ENCODE assay signal across 20 mouse cellular contexts in genomic region chr1:40109736-40110135, GRCm38 (mm10). TPM values are rescaled to one million over a fixed set of nuclear protein-coding genes. Genes with fewer than 3 reads are reported as not detected.
A peak's percentile ranks its signal among the peaks of the same experiment; 100 is the strongest.
DNase-seq lines count a peak whose midpoint lies in the region; ATAC-seq and TF ChIP-seq lines count a peak whose summit lies in the region.
"Had no signal": no experiment of that assay in that cellular context is flagged by ENCODE, and none has a peak within 500 bp of the region (broad histone marks: within the 10 kb centered on the region; RNA-seq: fewer than 3 reads in every experiment).

No protein-coding gene starts in this region.

- H3K9ac ChIP-seq in lung, postnatal 0 days (replicated peaks; ENCODE audit: low read depth), result no peak overlapping the region
- no peak overlapping the region for H3K9ac ChIP-seq in stomach, postnatal 0 days (ENCODE audit: low read length)
- H3K9ac ChIP-seq: embryonic facial prominence, embryonic 13.5 days; forebrain, embryonic 12.5 days; hindbrain, embryonic 12.5 days had no signal

- H3K27me3 ChIP-seq in lung, postnatal 0 days (replicated peaks; ENCODE audit: insufficient read depth, low read length), result no peaks in the 10 kb centered on the region
- H3K27me3 ChIP-seq in stomach, postnatal 0 days (ENCODE audit: control insufficient read depth, insufficient read depth, low read length), result no peaks in the 10 kb centered on the region
- H3K27me3 ChIP-seq: embryonic facial prominence, embryonic 13.5 days; forebrain, embryonic 12.5 days; hindbrain, embryonic 12.5 days had no signal

- H3K9me3 ChIP-seq in lung, postnatal 0 days (ENCODE audit: low read length), result no peaks in the 10 kb centered on the region
- no peaks in the 10 kb centered on the region for H3K9me3 ChIP-seq in stomach, postnatal 0 days (ENCODE audit: control insufficient read depth, low read length)
- H3K9me3 ChIP-seq: embryonic facial prominence, embryonic 13.5 days; forebrain, embryonic 12.5 days; hindbrain, embryonic 12.5 days had no signal

- H3K4me3 ChIP-seq in lung, postnatal 0 days (ENCODE audit: low read depth, low read length), result no peak overlapping the region
- H3K4me3 ChIP-seq in stomach, postnatal 0 days (ENCODE audit: low read depth, low read length), result no peak overlapping the region
- H3K4me3 ChIP-seq: embryonic facial prominence, embryonic 13.5 days; forebrain, embryonic 12.5 days; hindbrain, embryonic 12.5 days had no signal

- no peak for TF ChIP-seq CTCF in lung, postnatal 0 days (IDR thresholded peaks at IDR 0.05)
- TF ChIP-seq CTCF in stomach, postnatal 0 days (IDR thresholded peaks at IDR 0.05; ENCODE audit: low read depth), result no peak

- H3K4me1 ChIP-seq in lung, postnatal 0 days (ENCODE audit: insufficient read depth, low read depth, low read length), result no peaks in the 10 kb centered on the region
- no peaks in the 10 kb centered on the region for H3K4me1 ChIP-seq in stomach, postnatal 0 days (replicated peaks; ENCODE audit: control insufficient read depth, insufficient read depth)
- H3K4me1 ChIP-seq: forebrain, embryonic 12.5 days; hindbrain, embryonic 12.5 days had no signal

- peak; percentile 30; the same call in 1 of the 2 replicates for ATAC-seq in lung, postnatal 0 days
- 0 out of 2 replicates have a peak, but pooled peaks have one; percentile 42 for ATAC-seq in stomach, postnatal 0 days (ENCODE audit: low FRiP score, low TSS enrichment)
- ATAC-seq: forebrain, embryonic 16.5 days; hindbrain, embryonic 16.5 days had no signal

- intact Hi-C loops in heart, postnatal 25 days (cut with DNase I), result no loop called here

- no peak for TF ChIP-seq EP300 in lung, postnatal 0 days (IDR thresholded peaks at IDR 0.05)
- no peak for TF ChIP-seq EP300 in stomach, postnatal 0 days (optimal IDR thresholded peaks at IDR 0.05)

- DNase-seq in gastrocnemius, postnatal 25 days, result peak; percentile 25
- no peak for DNase-seq in gastrocnemius, postnatal 4 days (ENCODE audit: low spot score in 2 of 2)
- no peak for DNase-seq in lung, postnatal 0 days (ENCODE audit: low spot score)
- DNase-seq in lung, postnatal 36 days, result no peak
- peak; percentile 46 for DNase-seq in heart, postnatal 25 days (ENCODE audit: low spot score)
- no peak for DNase-seq in stomach, postnatal 0 days (ENCODE audit: low spot score)
- no peak for DNase-seq in adrenal gland, adult 2 months
- no peak for DNase-seq in embryo, embryonic 11 days
- DNase-seq: adrenal gland, postnatal 14 days; cerebellum, adult 11-12 months; cerebellum, adult 9-10 months; cerebellum, postnatal 25 days; kidney, adult 11 months; kidney, adult 9 months had no signal

- no peaks in the 10 kb centered on the region for H3K36me3 ChIP-seq in lung, postnatal 0 days (ENCODE audit: insufficient read depth, low read length)
- H3K36me3 ChIP-seq in stomach, postnatal 0 days (ENCODE audit: control insufficient read depth, insufficient read depth, low read length), result no peaks in the 10 kb centered on the region
- H3K36me3 ChIP-seq: embryonic facial prominence, embryonic 13.5 days; forebrain, embryonic 12.5 days; hindbrain, embryonic 12.5 days had no signal

- H3K27ac ChIP-seq in lung, postnatal 0 days (ENCODE audit: low read length), result no peak overlapping the region
- no peak overlapping the region for H3K27ac ChIP-seq in stomach, postnatal 0 days (replicated peaks)
- H3K27ac ChIP-seq: embryonic facial prominence, embryonic 13.5 days; forebrain, embryonic 12.5 days; hindbrain, embryonic 12.5 days had no signal

- WGBS in lung, postnatal 0 days, result 52% methylated on average over 6 of the region's 6 CpGs
- WGBS in stomach, postnatal 0 days, result 61% methylated on average over 6 of the region's 6 CpGs

- no peak overlapping the region for H3K4me2 ChIP-seq in lung, postnatal 0 days (replicated peaks; ENCODE audit: low read depth, low read length)
- no peak overlapping the region for H3K4me2 ChIP-seq in stomach, postnatal 0 days (replicated peaks; ENCODE audit: low read depth)
- H3K4me2 ChIP-seq: embryonic facial prominence, embryonic 13.5 days; forebrain, embryonic 12.5 days; hindbrain, embryonic 12.5 days had no signal

RNA-seq across cellular contexts. Expression of gene Il1r2, which starts 35.9 kb away (rescaled TPM):
- total RNA-seq in gastrocnemius, postnatal 25 days (2021), result under 1 TPM in 1 of 2 experiments, not detected in 1; 0.56 TPM
- not detected for total RNA-seq in gastrocnemius, postnatal 4 days (2021)
- 1.8 and 3.9 TPM in 2 replicates for polyA plus RNA-seq in lung, postnatal 0 days (2015; fragmentation: Nextera tagmentation; extraction: Ambion mirVana)
- total RNA-seq in heart, postnatal 25 days (2021), result not detected
- 18.7 and 25.9 TPM in 2 replicates for polyA plus RNA-seq in stomach, postnatal 0 days (2015; fragmentation: Nextera tagmentation; extraction: Ambion mirVana)
- 1 to 10 TPM in 1 of 2 experiments, not detected in 1; 1.3 TPM for total RNA-seq in adrenal gland, adult 2 months (2021)
- polyA plus RNA-seq in adrenal gland, adult 2 months (2012; rRNA removed), result not detected in 2 replicates
- total RNA-seq: heart, postnatal 10 days had no signal

Comparison
In these comparisons a context has a peak if more than half of its experiments do, and no peak if none do; other contexts are left out.
1. DNase-seq: peak in gastrocnemius, postnatal 25 days (single experiment) and heart, postnatal 25 days (single experiment); none in gastrocnemius, postnatal 4 days (0 of 2), lung, postnatal 0 days (single experiment), lung, postnatal 36 days (single experiment), stomach, postnatal 0 days (single experiment), adrenal gland, adult 2 months (single experiment) and embryo, embryonic 11 days (single experiment).